Mouse (Mus musculus): ENCODE measurements around the gene Gkap1.

Gene Gkap1

DNA sequence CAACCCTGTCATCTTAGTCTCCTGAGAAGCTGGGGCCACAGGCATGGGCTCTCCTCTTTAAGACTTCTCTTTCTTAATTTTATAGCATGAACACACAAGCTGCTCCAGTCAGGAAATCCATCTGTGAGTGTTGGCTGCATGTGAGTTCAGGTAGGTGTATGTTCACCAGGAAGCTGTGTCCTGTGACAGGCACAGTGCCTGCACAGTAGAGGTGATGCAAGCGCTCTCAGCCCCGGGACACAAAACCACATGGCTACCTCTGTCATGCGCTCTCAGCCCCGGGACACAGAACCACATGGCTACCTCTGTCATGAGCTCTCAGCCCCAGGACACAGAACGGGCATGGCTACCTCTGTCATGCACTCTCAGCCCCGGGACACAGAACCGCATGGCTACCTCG, 12.0 kb downstream of the Gkap1 start:
- no peak for DNase-seq (ENCODE audit: low spot score in 2 of 2)

DNA sequence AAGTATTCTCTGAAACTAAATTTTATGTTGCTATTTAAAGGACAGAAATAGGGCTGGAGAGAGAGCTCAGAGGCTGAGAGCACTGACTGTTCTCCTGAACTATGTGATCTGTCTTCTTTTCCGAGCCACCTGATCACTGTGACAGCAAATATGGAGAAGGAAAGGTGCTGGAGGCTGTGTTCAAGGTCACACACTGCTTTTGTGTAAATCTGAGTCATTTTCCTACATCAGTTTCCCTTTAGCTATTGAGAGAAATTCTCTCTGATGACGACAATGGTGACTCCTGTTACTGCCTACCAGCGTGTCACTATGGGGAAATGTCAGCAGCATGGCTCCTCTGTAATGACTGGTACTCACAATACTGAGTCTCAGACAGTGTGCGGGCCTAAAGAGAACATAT, 13.8 kb downstream of the Gkap1 start:
- DNase-seq (ENCODE audit: low spot score in 2 of 2), result no peak

DNA sequence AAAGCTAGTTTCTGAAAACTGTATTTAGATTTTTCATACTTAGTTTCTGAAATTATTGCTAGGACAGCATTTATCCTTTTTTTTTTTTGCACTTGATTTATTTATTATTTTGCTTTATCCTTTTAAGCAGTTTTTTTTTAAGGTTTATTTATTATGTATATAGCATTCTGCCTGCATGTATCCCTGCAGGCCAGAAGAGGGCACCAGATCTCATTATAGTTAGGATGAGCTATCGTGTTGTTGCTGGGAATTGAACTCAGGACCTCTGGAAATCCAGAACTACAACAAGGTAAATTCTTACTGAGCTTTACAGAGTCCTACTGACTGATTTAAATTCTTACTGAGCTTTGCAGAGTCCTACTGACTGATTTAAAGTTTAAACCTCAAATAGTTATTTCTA, 22.2 kb downstream of the Gkap1 start:
- no peak for DNase-seq (ENCODE audit: low spot score in 2 of 2)

- DNase-seq (ENCODE audit: low spot score in 2 of 2), result no peak
Observed at GRCm38 (mm10) chr13:58248957-58249356, 26.5 kb downstream of the Gkap1 start.

GRCm38 (mm10) chr13:58236536-58236935, 39.0 kb downstream of the Gkap1 start:
- no peak for DNase-seq (ENCODE audit: low spot score in 2 of 2)

- DNase-seq (ENCODE audit: low spot score in 2 of 2), result peak in 1 of 2 experiments; percentile 46
Observed at GRCm38 (mm10) chr13:58232611-58233010, 42.9 kb downstream of the Gkap1 start.

- no peak for DNase-seq (ENCODE audit: low spot score in 2 of 2)
Observed at GRCm38 (mm10) chr13:58232070-58232469, 43.4 kb downstream of the Gkap1 start.

DNA sequence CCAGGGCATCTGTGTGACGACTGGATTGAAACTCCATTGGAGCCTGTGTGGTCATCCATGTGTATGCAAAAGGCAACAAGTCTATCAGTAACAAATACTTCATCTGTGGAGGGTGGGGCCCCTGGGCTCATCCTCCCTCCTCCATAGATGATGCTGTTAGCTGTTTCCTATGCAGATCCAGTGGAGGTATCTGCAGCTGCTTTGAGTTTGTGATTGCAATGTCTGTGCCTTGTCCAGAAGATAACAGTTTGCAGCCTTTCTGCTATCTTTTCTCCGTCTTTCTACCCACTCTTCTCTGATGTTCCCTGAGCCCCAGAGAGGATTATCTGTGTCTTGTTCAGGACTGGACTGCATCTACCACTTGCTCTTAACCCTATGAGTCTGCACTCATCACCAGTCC, 46.9 kb downstream of the Gkap1 start:
- DNase-seq (ENCODE audit: low spot score in 2 of 2), result no peak

GRCm38 (mm10) chr13:58225694-58226093, 49.8 kb downstream of the Gkap1 start:
- no peak for DNase-seq (ENCODE audit: low spot score in 2 of 2)

DNA sequence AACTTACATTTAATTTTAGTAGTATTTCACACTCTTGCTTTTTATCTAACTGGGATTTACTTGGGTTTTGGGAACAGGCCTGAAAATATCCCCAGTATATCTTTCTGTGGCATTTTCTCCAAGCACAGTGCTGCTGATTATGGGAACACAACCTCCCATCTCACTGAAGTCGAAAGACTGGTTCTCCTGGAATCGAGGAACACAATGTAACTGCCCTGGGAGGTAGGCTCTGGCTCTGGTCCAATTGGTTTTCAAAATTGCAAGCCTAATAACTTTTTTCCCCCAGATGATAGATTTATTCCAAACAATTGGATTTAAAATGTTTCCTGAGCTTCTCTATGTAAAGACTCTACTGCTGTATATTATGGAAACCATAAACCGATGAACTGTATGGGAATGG, 55.3 kb downstream of the Gkap1 start:
- no peak for DNase-seq (ENCODE audit: low spot score in 2 of 2)

DNA sequence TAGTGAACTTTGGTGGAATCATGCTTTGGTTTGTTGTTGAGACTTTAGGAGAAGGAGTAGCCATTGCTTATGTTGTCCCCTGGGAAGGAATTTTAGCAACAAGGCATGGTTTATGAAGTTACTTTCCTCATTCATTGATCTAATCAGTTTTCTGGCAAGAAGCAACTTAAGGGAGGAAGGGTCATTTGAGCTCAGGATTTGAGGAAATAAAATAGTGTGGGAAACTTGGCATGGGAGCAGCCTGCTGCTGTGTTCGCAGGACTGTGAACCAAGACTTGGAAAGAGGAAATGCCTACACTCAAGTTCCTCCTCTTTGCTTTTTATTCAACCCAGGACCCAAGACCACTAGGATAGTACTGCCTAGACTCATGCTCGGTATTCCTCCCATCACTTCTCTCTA, 58.0 kb downstream of the Gkap1 start:
- no peak for DNase-seq (ENCODE audit: low spot score in 2 of 2)

DNA sequence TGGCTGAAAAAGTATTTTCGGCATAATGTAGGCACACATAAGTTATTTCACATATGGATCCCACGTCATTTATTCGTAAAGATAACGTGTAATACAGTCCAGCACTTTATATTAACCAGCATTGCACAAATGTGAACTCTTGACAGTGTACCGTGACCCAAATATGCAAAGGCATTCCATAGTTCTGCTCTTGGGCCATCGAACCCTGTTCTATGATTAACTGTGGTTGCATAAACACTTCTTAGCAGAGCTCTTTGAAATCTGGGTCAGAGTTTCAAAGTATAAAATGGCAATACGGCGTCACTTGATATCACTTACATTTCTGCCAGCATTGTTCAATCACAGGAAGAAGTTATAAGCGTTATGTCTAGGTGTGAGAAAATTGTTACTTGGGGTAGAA, 59.1 kb downstream of the Gkap1 start:
- no peak for DNase-seq (ENCODE audit: low spot score in 2 of 2)

DNA sequence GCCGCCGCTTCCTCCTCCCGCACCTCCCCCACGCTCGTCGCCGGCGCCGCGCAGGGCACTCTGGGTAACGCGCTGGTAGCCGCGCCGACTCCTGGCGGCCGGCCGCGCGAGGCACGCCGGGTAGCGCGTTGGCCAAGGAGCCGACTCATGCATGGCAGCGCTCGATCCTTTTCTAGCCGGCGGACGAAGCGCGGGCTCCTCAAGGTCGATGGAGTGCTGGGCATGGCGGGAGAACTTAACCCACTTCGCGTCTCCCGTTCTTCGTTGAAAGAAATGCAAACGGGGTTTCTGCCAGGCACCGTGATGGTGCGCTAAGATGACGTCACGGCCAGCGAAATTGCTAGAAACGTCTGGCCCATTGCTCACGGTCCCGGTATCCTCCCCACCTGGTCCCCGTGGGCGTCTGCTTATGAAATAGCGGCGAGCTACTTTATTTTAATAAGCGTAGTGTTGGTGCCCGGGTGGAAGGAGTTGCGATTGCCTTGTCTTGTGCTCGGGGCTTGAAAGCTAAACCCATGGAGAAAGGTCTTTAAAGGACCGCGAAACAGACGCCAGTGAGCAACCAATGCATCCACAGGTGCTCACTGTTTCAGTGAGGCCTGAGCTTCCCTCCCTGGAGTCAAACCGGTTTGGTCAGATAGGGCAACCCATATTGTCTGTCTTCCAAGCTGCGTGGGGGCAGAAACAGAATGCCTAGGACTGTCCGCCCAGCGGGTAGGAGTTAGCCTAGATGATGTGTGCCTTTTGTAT, 59.7 kb downstream of the Gkap1 start, which contains the start of gene Ubqln1:
Gene Ubqln1, minus strand, starts transcription at position 62 of the 750 bp plus-strand sequence.
- DNase-seq (ENCODE audit: low spot score in 2 of 2), result peak; percentile 90 to 92

DNA sequence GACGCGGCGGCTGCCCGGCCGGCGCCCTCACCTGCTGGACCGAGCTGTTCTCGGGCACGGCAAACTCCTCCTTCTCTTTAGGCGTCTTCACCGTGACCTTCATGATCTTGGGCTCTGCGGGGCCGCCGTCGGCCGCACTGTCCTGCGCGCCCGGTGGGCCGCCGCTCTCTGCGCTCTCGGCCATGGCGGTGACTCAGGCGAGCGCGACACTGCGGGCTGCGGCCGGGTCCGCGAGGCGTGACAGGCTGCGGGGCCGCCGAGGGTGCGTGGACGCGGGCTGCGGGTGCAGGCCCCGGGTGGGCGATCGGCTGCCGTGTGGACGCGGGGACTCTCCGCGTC, 60.3 kb downstream of the Gkap1 start:
- DNase-seq (ENCODE audit: low spot score in 2 of 2), result no peak

DNA sequence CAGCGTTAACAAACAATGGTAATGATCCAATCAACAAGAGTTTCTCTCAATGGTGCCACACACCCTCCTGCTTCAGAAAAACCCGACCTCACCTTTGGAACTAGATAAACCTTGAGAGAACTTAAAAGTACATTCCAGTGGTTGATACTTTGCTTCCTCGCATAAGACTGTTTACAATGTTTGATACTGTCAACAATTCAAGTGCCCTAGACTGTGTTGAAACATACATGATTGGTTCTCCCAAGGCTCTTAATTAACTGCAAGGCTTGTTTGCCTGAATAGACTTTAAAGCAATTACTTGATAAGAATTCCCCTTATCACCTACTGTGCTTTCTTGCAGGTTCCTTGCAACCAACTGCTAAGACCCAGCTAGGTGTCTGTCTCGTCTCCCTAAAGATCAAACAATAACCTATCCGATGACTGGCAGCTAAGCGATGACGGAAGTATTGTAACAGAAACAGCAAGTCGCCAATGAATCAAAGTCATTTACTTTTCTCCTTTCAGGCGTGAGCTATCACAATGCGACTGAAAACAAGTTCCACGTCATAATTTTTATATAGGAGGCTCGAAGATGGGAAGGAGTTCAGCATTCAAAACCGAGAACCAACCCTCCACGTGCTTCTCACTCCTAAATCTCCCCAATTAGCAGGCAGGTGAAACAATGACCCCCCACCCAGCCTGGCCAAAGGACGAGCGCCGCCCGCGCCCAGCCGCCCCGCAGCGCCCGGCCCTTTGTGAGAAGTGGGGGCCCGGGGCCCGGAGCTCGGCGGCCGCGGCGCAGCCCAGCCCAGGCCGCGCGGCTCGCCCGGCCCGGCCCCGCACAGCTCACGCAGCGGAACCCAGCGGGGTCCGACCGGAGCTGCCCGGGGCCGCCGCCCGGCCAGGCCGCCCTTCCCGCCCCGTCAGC, 60.9 kb downstream of the Gkap1 start:
- peak in 1 of 2 experiments; percentile 37 for DNase-seq (ENCODE audit: low spot score in 2 of 2)

- peak in 1 of 2 experiments; percentile 24 for DNase-seq (ENCODE audit: low spot score in 2 of 2)
Observed at GRCm38 (mm10) chr13:58213801-58214200, 61.7 kb downstream of the Gkap1 start.

- DNase-seq (ENCODE audit: low spot score in 2 of 2), result no peak
Observed at GRCm38 (mm10) chr13:58212530-58212929, 63.0 kb downstream of the Gkap1 start.

- no peak for DNase-seq (ENCODE audit: low spot score in 2 of 2)
Observed at GRCm38 (mm10) chr13:58210441-58210840, 65.1 kb downstream of the Gkap1 start.

DNA sequence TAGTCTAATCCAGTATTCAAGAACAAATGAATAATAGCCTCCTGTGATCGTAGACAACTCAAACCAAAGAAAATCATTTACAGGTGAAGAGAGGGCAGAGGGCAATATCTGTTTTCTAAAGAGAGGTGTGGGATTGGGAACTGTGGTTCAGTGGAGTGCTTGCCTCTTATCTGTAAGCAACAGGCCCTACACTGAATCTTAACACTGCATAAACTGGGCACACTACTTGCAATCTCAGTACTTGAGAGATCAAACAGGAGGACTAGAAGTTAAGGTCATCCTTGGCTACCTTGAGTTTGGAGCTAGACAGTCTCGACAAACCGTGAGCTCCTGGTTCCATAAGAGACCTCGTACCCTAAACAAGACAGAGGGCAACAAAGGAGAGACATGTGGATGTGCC, 69.4 kb downstream of the Gkap1 start:
- no peak for DNase-seq (ENCODE audit: low spot score in 2 of 2)

GRCm38 (mm10) chr13:58204986-58205385, 70.5 kb downstream of the Gkap1 start:
- peak in 1 of 2 experiments; percentile 19 for DNase-seq (ENCODE audit: low spot score in 2 of 2)

- no peak for DNase-seq (ENCODE audit: low spot score in 2 of 2)
Observed at GRCm38 (mm10) chr13:58204202-58204601, 71.3 kb downstream of the Gkap1 start.

- no peak for DNase-seq (ENCODE audit: low spot score in 2 of 2)
Observed at GRCm38 (mm10) chr13:58202903-58203302, 72.6 kb downstream of the Gkap1 start.

- no peak for DNase-seq (ENCODE audit: low spot score in 2 of 2)
Observed at GRCm38 (mm10) chr13:58201908-58202307, 73.6 kb downstream of the Gkap1 start.

Measured in spleen, postnatal 10 days (tissue).